Mouse (Mus musculus) lung, adult 2 months (tissue): Measurements from ENCODE around the gene Olfr1359.

ENCODE experiments used
- CTCF ChIP-seq: fragments of 200-500 bp; IDR thresholded peaks from 2 replicates; pipeline ENCODE4 v1.5.1; 2011; ENCODE audit warnings: mild to moderate bottlenecking, low read length, control low read depth; ENCODE audit not compliant: insufficient read depth
- POLR2A ChIP-seq: fragments of 200-500 bp; IDR thresholded peaks from 2 replicates; pipeline ENCODE4 v1.6.1; 2011; ENCODE audit warnings: low read depth, mild to moderate bottlenecking, control low read depth, low read length, borderline replicate concordance; ENCODE audit errors: extremely low read depth

GRCm38 (mm10) chr13:21755707-21756106 lies 57.8 kb downstream of the Olfr1359 start:
- TF ChIP-seq CTCF (no peak), POLR2A (no peak)
